Mouse (Mus musculus) adrenal gland, postnatal 25 days (tissue): ENCODE data around the gene Scel. TPM values are rescaled to one million over a fixed set of nuclear protein-coding genes. Genes with fewer than 3 reads are reported as not detected.

Experiments used
- DNase-seq: peaks from one replicate; pipeline ENCODE4 v3.0.0; 2021; ENCODE audit warnings: mixed read lengths
- microRNA-seq, 2 experiments: library from miRNA; unstranded; fragments of <30 nt; microRNA quantifications; one replicate each; pipeline ENCODE4 v1.2.0; 2021
- total RNA-seq: library from RNA; stranded (reverse); gene quantifications from 2 replicates; pipeline ENCODE4 v1.2.3, GENCODE M21; 2021

Scel gene
- total RNA-seq, 1 experiment from 2014 or later, result 0.12 TPM

- no peak for DNase-seq
Observed at GRCm38 (mm10) chr14:103651562-103651961, 138.4 kb downstream of the Scel start.

- no peak for DNase-seq
Observed at GRCm38 (mm10) chr14:103652524-103652923, 139.4 kb downstream of the Scel start.

GRCm38 (mm10) chr14:103653800-103654199 lies 140.7 kb downstream of the Scel start:
- DNase-seq, result no peak

GRCm38 (mm10) chr14:103655448-103655847 lies 142.3 kb downstream of the Scel start:
- no peak for DNase-seq

- DNase-seq, result no peak
Observed at GRCm38 (mm10) chr14:103657876-103658275, 144.7 kb downstream of the Scel start.

Small RNA genes within 50 kb of the gene (microRNA-seq; reads per million reads assigned to microRNA genes)
- 0 reads per million in 2 experiments for gene Gm22877

Other genes starting within 250 kb of the Scel start
- 66.3 and 82.4 TPM in 2 replicates for gene Mycbp2, start 166.5 kb upstream of the Scel start, total RNA-seq
- 1.2 and 3.5 TPM in 2 replicates for gene Slain1, start 136.9 kb downstream of the Scel start, total RNA-seq